ENCODE assay signal across 16 mouse cellular contexts in genomic region chr1:84848801-84849455, GRCm38 (mm10).
"Had no signal": no experiment of that assay in that cellular context is flagged by ENCODE, and none has a peak within 500 bp of the region (broad histone marks: within the 10 kb centered on the region; RNA-seq: fewer than 3 reads in every experiment).

No protein-coding gene starts in this region.

- ATAC-seq: lung, postnatal 0 days; midbrain, embryonic 15.5 days had no signal

- H3K9me3 ChIP-seq: limb, embryonic 10.5 days; liver, embryonic 15.5 days; midbrain, embryonic 10.5 days; midbrain, embryonic 15.5 days; neural tube, embryonic 13.5 days had no signal

- H3K9ac ChIP-seq: liver, embryonic 15.5 days; midbrain, embryonic 15.5 days; neural tube, embryonic 13.5 days had no signal

- H3K27ac ChIP-seq: limb, embryonic 10.5 days; liver, embryonic 15.5 days; midbrain, embryonic 10.5 days; midbrain, embryonic 15.5 days; neural tube, embryonic 13.5 days had no signal

- H3K36me3 ChIP-seq: liver, embryonic 15.5 days; midbrain, embryonic 15.5 days had no signal

- H3K4me1 ChIP-seq: limb, embryonic 10.5 days; midbrain, embryonic 15.5 days; neural tube, embryonic 13.5 days had no signal

- H3K27me3 ChIP-seq: liver, embryonic 15.5 days; midbrain, embryonic 15.5 days; neural tube, embryonic 13.5 days had no signal

- H3K4me3 ChIP-seq: limb, embryonic 10.5 days; liver, embryonic 15.5 days; midbrain, embryonic 10.5 days; midbrain, embryonic 15.5 days; neural tube, embryonic 13.5 days had no signal

- H3K4me2 ChIP-seq: liver, embryonic 11.5 days; liver, embryonic 15.5 days; midbrain, embryonic 15.5 days; neural tube, embryonic 13.5 days had no signal

- DNase-seq: kidney, adult 11 months; kidney, postnatal 14 days; lung, adult 2 months; lung, postnatal 36 days; retina, postnatal 1 day; right cerebral cortex, postnatal 4 days; spleen, adult 18-20 months; thymus, adult 18-20 months; thymus, postnatal 14 days had no signal
